In the genomic region with DNA sequence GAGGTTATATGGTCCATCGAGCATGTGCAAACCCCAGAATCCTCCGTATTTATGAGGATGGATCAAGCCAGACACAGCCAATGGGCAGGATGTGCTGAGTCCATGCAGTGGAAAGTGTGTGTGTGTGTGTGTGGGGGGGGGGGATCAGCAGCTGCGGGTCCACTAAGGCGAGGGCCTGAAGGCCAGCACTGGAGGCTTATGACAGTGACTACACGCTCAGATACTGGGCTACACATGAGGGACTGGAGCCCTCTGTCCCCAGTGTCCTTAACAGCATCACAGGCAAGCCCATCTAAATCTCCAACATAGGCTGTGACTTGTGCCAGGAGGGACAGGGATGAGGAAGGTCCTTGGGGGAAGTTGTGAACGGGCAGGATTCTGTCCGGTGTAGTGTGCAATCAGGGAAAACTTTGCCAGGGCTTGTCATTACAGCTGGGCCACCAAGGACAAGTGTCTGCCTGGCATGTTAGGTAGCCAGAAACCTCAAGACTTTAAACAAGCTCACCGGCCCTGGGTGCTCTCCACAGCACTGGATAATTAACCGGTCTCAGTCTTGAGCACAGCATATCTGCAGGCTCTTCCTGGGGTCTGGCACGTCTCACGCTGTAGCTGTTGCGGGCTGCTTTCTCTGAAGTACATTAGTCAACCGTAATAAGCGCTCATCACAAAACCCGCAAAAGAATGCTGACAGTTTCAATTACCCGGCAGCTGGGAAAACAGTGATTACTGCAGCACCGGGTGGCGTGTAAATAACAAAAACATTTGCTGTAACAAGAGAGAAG, we compare ENCODE assay signal across 14 mouse cellular contexts.
DNase-seq lines count a peak whose midpoint lies in the region; ATAC-seq and TF ChIP-seq lines count a peak whose summit lies in the region.
"Had no signal": no experiment of that assay in that cellular context is flagged by ENCODE, and none has a peak within 500 bp of the region (broad histone marks: within the 10 kb centered on the region; RNA-seq: fewer than 3 reads in every experiment).

No protein-coding gene starts in this region.

- 44% methylated on average over 18 of the region's 18 CpGs for WGBS in kidney, embryonic 15.5 days
- 49% methylated on average over 17 of the region's 18 CpGs for WGBS in embryonic facial prominence, embryonic 14.5 days
- WGBS in hindbrain, postnatal 0 days, result 43% methylated on average over 18 of the region's 18 CpGs
- 52% methylated on average over 18 of the region's 18 CpGs for WGBS in neural tube, embryonic 15.5 days

- no peak overlapping the region for H3K4me3 ChIP-seq in kidney, embryonic 15.5 days (replicated peaks)
- no peak overlapping the region for H3K4me3 ChIP-seq in embryonic facial prominence, embryonic 14.5 days (ENCODE audit: low read depth, low read length)
- H3K4me3 ChIP-seq in hindbrain, postnatal 0 days (ENCODE audit: low read length), result no peak overlapping the region
- H3K4me3 ChIP-seq in neural tube, embryonic 15.5 days (replicated peaks), result no peak overlapping the region
- H3K4me3 ChIP-seq: hindbrain, embryonic 15.5 days; liver, embryonic 15.5 days had no signal

- 0 out of 2 replicates have a peak, but pooled peaks cover 2% of the 10 kb centered on the region for H3K27me3 ChIP-seq in kidney, embryonic 15.5 days
- no peaks in the 10 kb centered on the region for H3K27me3 ChIP-seq in embryonic facial prominence, embryonic 14.5 days (replicated peaks; ENCODE audit: control insufficient read depth, insufficient read depth, low read length)
- H3K27me3 ChIP-seq in hindbrain, postnatal 0 days (ENCODE audit: insufficient read depth, low read length), result no peaks in the 10 kb centered on the region
- H3K27me3 ChIP-seq in neural tube, embryonic 15.5 days (replicated peaks), result no peaks in the 10 kb centered on the region
- H3K27me3 ChIP-seq: hindbrain, embryonic 15.5 days; liver, embryonic 15.5 days had no signal

- no peak overlapping the region for H3K9ac ChIP-seq in kidney, embryonic 15.5 days
- H3K9ac ChIP-seq in embryonic facial prominence, embryonic 14.5 days (ENCODE audit: low read depth, low read length), result no peak overlapping the region
- H3K9ac ChIP-seq in hindbrain, postnatal 0 days (replicated peaks; ENCODE audit: low read length), result no peak overlapping the region
- no peak overlapping the region for H3K9ac ChIP-seq in neural tube, embryonic 15.5 days (replicated peaks)
- H3K9ac ChIP-seq: hindbrain, embryonic 15.5 days; liver, embryonic 15.5 days had no signal

- ATAC-seq in kidney, embryonic 15.5 days (replicated peaks; ENCODE audit: low FRiP score), result 0 out of 2 replicates have a peak, but pooled peaks have one; percentile 18
- peak; percentile 83 for ATAC-seq in embryonic facial prominence, embryonic 14.5 days (ENCODE audit: low read depth)
- peak; percentile 50; the same call in 1 of the 2 replicates for ATAC-seq in hindbrain, postnatal 0 days
- ATAC-seq in neural tube, embryonic 15.5 days (ENCODE audit: low FRiP score), result peak; percentile 59; the same call in 1 of the 2 replicates
- ATAC-seq: activated CD4-positive, CD25-positive, alpha-beta regulatory T cell, adult 4 months had no signal

- no peaks in the 10 kb centered on the region for H3K36me3 ChIP-seq in kidney, embryonic 15.5 days
- no peaks in the 10 kb centered on the region for H3K36me3 ChIP-seq in embryonic facial prominence, embryonic 14.5 days (ENCODE audit: control insufficient read depth, insufficient read depth, low read length)
- peaks cover 3% of the 10 kb centered on the region; the same call in 1 of the 2 replicates for H3K36me3 ChIP-seq in hindbrain, postnatal 0 days (ENCODE audit: insufficient read depth, low read length)
- peaks cover 13% of the 10 kb centered on the region for H3K36me3 ChIP-seq in neural tube, embryonic 15.5 days
- H3K36me3 ChIP-seq: liver, embryonic 15.5 days had no signal

- no peak for DNase-seq in kidney, postnatal 36 days
- peak; percentile 68 for DNase-seq in embryonic facial prominence, embryonic 14.5 days (ENCODE audit: low spot score)
- DNase-seq in hindbrain, postnatal 0 days (ENCODE audit: low spot score), result peak; percentile 56
- no peak for DNase-seq in spleen, postnatal 36 days (ENCODE audit: low spot score in 2 of 2)
- no peak for DNase-seq in layer of hippocampus, adult 9-11 months
- no peak for DNase-seq in lung, postnatal 14 days
- DNase-seq: cerebellum, postnatal 25 days; kidney, adult 9 months; layer of hippocampus, postnatal 36 days had no signal

- TF ChIP-seq CTCF in hindbrain, postnatal 0 days (IDR thresholded peaks at IDR 0.05; ENCODE audit: low read depth), result no peak

- no peak overlapping the region for H3K4me2 ChIP-seq in kidney, embryonic 15.5 days
- H3K4me2 ChIP-seq in embryonic facial prominence, embryonic 14.5 days (ENCODE audit: low read depth, low read length), result no peak overlapping the region
- no peak overlapping the region for H3K4me2 ChIP-seq in hindbrain, postnatal 0 days (ENCODE audit: low read depth, low read length)
- H3K4me2 ChIP-seq in neural tube, embryonic 15.5 days, result no peak overlapping the region
- H3K4me2 ChIP-seq: hindbrain, embryonic 15.5 days; liver, embryonic 15.5 days had no signal

- H3K9me3 ChIP-seq in kidney, embryonic 15.5 days (replicated peaks), result no peaks in the 10 kb centered on the region
- H3K9me3 ChIP-seq in embryonic facial prominence, embryonic 14.5 days (ENCODE audit: control insufficient read depth, low read length), result peaks cover 3% of the 10 kb centered on the region; the same call in 1 of the 2 replicates
- no peaks in the 10 kb centered on the region for H3K9me3 ChIP-seq in hindbrain, postnatal 0 days (ENCODE audit: low read length)
- no peaks in the 10 kb centered on the region for H3K9me3 ChIP-seq in neural tube, embryonic 15.5 days (replicated peaks)
- H3K9me3 ChIP-seq: hindbrain, embryonic 15.5 days; liver, embryonic 15.5 days had no signal

- no peak overlapping the region; the same call in 1 of the 2 replicates for H3K27ac ChIP-seq in kidney, embryonic 15.5 days
- H3K27ac ChIP-seq in embryonic facial prominence, embryonic 14.5 days (replicated peaks; ENCODE audit: low read depth, low read length), result no peak overlapping the region
- H3K27ac ChIP-seq in hindbrain, postnatal 0 days, result no peak overlapping the region
- no peak overlapping the region; the same call in 1 of the 2 replicates for H3K27ac ChIP-seq in neural tube, embryonic 15.5 days (replicated peaks)
- H3K27ac ChIP-seq: hindbrain, embryonic 15.5 days; liver, embryonic 15.5 days had no signal

- no peaks in the 10 kb centered on the region for H3K4me1 ChIP-seq in kidney, embryonic 15.5 days
- no peaks in the 10 kb centered on the region; the same call in 1 of the 2 replicates for H3K4me1 ChIP-seq in embryonic facial prominence, embryonic 14.5 days (ENCODE audit: control insufficient read depth, insufficient read depth, low read length)
- no peaks in the 10 kb centered on the region for H3K4me1 ChIP-seq in hindbrain, postnatal 0 days (ENCODE audit: insufficient read depth, low read length)
- H3K4me1 ChIP-seq in neural tube, embryonic 15.5 days, result 0 out of 2 replicates have a peak, but pooled peaks cover 7% of the 10 kb centered on the region
- H3K4me1 ChIP-seq: liver, embryonic 15.5 days had no signal

Comparison
In these comparisons a context has a peak if more than half of its experiments do, and no peak if none do; other contexts are left out.
1. ATAC-seq: peak in every context shown above with its lines; median percentile 83 in embryonic facial prominence, embryonic 14.5 days; 59 in neural tube, embryonic 15.5 days; 50 in hindbrain, postnatal 0 days; 18 in kidney, embryonic 15.5 days.
2. DNase-seq: peak in embryonic facial prominence, embryonic 14.5 days (single experiment) and hindbrain, postnatal 0 days (single experiment); none in kidney, postnatal 36 days (0 of 2), spleen, postnatal 36 days (0 of 2), layer of hippocampus, adult 9-11 months (single experiment) and lung, postnatal 14 days (single experiment).